Mouse (Mus musculus) regulatory T cell (primary cell): ENCODE data around the gene Pwwp2a.

ENCODE experiments used
- in situ Hi-C: fragments of 300-600 bp; cut with MboI, MseI; formaldehyde crosslinking; loops from one replicate; pipeline ENCODE4 v1.15.1; 2025; ENCODE audit warnings: high pct_unique_total_duplicates

The Pwwp2a gene

GRCm38 (mm10) chr11:43723411-43723810 lies 41.6 kb downstream of the Pwwp2a start:
- in situ Hi-C loops, result no loop called here

DNA sequence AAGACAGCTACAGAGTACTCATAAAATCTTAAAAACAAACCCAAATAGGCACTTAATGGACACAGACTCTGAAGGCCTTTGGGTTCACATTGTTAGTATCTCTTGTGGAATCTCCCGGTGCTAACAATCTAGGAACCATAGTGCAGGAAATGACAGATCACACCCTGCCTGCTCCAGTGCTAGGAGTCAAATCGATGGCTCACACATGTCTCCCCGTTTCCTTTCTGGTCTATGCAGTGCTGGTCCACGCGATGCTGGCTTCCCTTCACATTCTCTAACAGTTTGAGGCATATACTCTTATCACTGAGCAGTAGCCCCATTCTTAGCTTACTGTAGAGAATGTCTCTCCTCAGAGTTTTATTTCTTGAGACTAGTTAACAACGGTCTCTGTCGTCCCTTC lies 46.0 kb downstream of the Pwwp2a start:
- in situ Hi-C loops, result no loop called here

- in situ Hi-C loops, result no loop called here
Observed at GRCm38 (mm10) chr11:43728737-43729301, 47.0 kb downstream of the Pwwp2a start.

DNA sequence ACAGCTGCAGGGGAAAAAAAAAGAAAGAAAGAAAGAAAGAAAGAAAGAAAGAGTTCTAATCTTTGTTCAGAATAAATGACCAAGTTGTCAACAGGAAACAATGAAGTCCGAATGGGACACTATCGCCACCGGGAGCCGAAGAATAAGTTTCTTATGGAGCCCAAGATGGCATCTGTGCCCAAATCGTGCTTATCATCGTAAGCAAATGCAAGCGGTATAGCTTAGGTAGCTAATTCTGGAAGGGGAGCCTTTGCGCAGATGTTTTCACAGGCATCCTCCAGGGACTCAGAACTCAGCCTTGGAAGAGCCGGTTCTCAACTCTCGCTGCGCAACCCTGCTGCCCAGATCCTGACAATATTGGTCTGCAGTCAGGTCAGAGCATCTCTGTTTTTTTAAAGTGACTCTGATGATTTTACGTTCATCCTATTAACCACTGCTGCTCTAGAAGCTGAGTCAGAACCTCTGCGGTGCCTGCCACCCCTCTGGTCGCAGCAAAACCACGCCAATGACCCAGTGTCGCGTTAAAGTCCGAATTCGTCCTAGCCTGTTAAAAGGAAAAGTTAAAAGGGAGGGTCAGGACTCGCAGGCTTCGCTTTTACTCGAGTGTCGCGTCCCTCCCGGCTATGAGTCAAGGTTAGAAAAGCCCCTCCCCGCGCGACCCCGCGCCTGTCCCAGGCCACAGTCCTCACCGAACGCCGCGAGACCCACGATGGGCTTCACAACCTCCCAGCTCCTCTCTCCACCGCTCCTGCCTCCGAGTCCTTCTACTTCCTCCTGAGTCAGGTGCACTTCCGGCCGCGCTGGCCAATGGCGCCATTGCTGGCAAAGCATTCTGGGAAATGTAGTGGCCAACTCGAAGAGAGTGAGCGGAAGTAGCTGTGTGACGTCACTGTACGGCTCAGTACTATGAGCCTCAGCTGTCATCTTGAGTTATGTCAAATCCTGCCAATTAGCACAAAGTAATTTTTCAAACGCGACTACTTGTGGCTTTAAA lies 65.7 kb downstream of the Pwwp2a start, which contains the start of gene Ttc1:
TSS of gene Ttc1 (minus strand) at position 776 of the 994 bp plus-strand sequence.
- in situ Hi-C loops, result loop anchor here (5.0 kb wide), 1 partner anchor 55 kb away; no protein-coding TSS in a partner anchor

GRCm38 (mm10) chr11:43751542-43751941 lies 69.7 kb downstream of the Pwwp2a start:
- in situ Hi-C loops, result no loop called here

DNA sequence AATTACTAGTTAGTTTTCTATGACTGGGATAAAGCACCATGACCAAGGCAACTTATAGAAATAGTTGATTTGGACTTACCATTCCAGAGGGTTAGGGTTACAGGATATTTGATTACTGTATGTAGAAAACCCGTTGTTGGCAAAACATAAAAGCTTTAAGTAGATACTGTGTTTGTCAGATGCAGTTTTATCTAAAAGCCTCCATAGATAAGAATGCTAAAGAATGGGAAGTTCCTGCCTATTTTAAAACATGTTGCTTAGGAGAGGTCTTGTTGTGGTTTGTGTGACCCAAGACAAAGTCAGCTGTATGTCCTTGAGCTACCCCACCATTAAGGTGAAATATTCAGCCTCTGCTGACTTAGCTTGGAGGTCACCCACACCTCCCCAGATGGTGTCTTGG lies 72.8 kb downstream of the Pwwp2a start:
- in situ Hi-C loops, result no loop called here

- in situ Hi-C loops, result no loop called here
Observed at GRCm38 (mm10) chr11:43755411-43755810, 73.6 kb downstream of the Pwwp2a start.

GRCm38 (mm10) chr11:43758436-43758835 lies 76.6 kb downstream of the Pwwp2a start:
- in situ Hi-C loops, result no loop called here

DNA sequence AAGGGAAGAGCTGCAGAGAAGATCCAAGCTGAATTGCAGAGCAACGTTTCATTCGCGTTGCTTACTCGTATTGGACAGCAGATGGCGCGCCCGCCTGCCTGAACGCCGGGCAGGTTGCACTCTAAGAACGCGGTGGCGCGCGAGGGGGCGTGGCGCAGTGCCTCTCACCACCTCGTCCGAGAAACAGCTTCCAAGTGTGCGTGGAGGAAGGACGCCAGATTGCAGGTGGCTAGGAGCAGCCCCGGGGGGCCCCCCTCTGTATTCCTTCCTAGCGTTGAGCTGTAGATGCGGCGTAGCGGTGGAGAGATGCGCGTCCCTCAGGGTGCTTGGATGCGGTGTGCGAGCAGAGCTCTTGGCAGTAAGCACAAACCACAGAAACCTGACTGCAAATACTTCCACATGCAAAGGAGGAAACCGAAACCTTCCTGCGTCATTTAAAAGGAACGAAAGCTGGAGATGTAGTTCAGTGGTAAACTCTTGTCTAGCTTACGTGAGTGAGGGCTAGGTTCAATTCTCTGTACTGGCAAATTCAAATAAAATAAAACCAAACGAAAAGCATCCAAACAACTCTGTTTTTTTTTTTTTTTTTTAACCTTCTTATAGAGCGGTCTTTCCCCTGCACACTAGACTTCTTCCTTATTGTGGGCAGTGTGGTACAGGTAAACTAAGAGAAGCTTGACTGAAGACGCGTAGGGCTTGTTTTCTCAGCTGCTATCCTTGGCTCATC lies 85.3 kb downstream of the Pwwp2a start:
- in situ Hi-C loops, result no loop called here

DNA sequence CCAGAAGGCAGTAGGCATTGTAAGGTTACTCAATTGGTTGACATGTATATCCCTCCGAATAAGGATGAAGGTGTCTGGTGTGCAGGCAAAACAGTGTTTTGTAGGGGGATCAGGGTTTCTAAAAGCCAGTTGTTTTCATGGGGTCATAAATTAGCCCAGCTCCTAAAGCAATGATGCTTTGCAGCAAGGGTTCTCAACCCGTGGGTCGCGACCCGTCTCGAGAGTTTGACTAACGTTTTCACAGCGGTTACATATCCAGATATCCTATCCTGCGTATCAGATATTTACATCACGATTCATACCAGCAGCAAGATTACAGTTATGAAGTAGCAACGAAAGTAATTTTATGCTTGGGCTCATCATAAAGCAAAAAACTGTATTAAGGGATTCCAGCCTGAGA lies 86.0 kb downstream of the Pwwp2a start:
- in situ Hi-C loops, result no loop called here

GRCm38 (mm10) chr11:43770110-43770509 lies 88.3 kb downstream of the Pwwp2a start:
- in situ Hi-C loops, result loop anchor here (5.0 kb wide), 1 partner anchor 557 kb away; no protein-coding TSS in a partner anchor
